Mouse (Mus musculus): ENCODE measurements at regions not wholly inside any gene's neighbourhood (a gene's known extent, or its start where the extent isn't known, plus 50 kb on each side); places are given as distances from the start of the nearest gene placed in this dataset.

DNA sequence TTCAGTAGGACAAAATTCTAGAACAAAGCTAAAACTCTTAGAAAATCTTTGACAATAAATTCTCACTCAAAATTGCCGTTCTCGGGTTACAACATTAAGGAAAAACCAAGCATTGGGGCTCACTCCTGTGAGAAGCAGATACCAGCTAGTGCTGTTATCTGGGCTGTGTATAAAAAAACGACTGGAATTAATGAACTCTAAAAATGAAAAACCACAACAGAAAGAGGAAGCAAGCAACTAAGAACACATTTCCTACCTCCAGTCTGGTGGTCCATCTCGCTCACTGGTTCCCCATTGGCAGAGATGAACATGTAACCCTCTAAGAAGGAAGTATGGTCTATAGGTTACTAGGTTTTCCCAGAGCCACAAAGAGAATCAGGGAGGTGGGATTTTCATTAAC is 824.9 kb upstream of the 2610301B20Rik start:
- no peak overlapping the region for H3K4me3 ChIP-seq (ENCODE audit: low read depth, low read length)
- H3K4me1 ChIP-seq (ENCODE audit: insufficient read depth): no peaks in the 10 kb centered on the region
- no peaks in the 10 kb centered on the region for H3K9me3 ChIP-seq (ENCODE audit: low read length)
- no peak for ATAC-seq
- WGBS (ENCODE audit: insufficient replicate concordance): 21% methylated on average over 4 of the region's 4 CpGs
- TF ChIP-seq EP300 (IDR thresholded peaks at IDR 0.05; ENCODE audit: low read depth) (no peak), CTCF (IDR thresholded peaks at IDR 0.05; ENCODE audit: low read depth) (no peak)
- no peaks in the 10 kb centered on the region for H3K36me3 ChIP-seq (replicated peaks; ENCODE audit: insufficient read depth, low read length)
- H3K9ac ChIP-seq (replicated peaks): no peak overlapping the region
- no peak for DNase-seq
- H3K27ac ChIP-seq (ENCODE audit: low read depth): no peak overlapping the region
- H3K4me2 ChIP-seq (ENCODE audit: low read depth, low read length): no peak overlapping the region
- H3K27me3 ChIP-seq (ENCODE audit: insufficient read depth, low read length): no peaks in the 10 kb centered on the region

DNA sequence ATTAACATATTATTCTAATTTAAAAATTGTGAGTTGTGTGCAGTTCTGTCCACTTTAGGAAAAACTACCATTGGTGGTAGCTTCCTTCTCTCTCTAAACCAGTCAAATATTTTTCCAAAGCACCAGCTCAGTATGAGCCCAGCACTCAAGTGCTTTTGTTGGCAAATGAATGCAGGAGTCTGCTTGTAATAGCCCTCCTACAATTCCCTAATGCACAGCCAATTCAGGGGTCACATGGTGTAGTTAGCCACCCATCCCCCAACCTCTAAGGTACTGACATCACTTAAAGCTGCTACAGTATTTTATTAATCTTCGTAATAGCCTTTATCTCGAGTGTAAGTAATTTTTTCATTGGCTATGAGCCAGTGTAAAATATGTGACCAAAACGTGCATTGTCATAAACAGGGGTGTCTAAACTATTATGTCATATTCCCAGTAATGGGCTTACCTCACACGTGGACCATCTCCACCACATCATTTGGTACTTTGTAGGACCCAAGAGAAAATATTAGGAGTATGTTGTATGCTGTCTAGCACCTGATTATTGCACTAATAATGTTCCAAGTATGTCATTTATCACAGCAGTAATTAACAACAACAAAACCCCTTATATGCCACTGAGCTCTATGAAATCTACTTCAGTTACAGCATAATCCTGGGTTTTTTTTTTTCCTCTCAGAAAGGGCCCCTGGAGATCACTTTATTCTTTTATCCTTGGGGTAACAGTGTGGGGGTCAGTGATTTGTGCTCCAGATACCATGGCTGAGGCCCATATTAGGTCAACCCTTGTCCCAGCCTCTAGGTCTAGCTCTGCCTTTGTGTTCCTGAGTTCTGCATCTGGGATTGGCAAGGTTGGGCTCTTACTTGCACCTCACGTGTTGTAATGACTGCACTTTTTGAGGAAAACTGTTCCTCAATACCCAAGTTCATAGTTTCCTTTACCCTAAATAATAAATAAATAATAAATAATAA is 822.7 kb upstream of the 2610301B20Rik start:
- Histone ChIP-seq H3K36me3 (replicated peaks; ENCODE audit: insufficient read depth, low read length) (no peaks in the 10 kb centered on the region), H3K27ac (ENCODE audit: low read depth) (no peak overlapping the region), H3K4me2 (ENCODE audit: low read depth, low read length) (no peak overlapping the region), H3K9me3 (ENCODE audit: low read length) (no peaks in the 10 kb centered on the region), H3K4me3 (ENCODE audit: low read depth, low read length) (no peak overlapping the region), H3K9ac (replicated peaks) (no peak overlapping the region), H3K27me3 (ENCODE audit: insufficient read depth, low read length) (no peaks in the 10 kb centered on the region), H3K4me1 (ENCODE audit: insufficient read depth) (no peaks in the 10 kb centered on the region)
- DNase-seq (no peak), ATAC-seq (no peak)
- no peak for TF ChIP-seq CTCF (IDR thresholded peaks at IDR 0.05; ENCODE audit: low read depth)
- TF ChIP-seq EP300 (IDR thresholded peaks at IDR 0.05; ENCODE audit: low read depth): no peak
- WGBS (ENCODE audit: insufficient replicate concordance): 58% methylated on average over 5 of the region's 5 CpGs

DNA sequence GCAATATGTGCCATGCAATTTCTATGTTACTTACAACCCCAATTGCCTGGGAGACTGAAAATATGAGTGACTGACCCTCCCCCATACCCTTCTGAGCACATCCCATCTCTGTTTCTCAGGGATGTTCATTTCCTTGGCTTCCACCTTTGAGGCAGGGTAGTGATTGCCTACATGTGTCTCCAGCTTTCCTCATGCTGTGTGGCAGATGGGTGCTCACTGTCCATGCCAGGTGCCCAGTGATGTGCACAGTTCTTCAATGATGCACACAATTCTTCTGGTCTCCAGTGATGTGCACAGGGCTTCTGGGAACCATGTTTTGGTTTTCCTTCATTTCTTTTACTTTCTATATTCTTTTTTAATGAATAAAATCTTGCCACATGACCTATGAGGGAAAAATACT is 821.4 kb upstream of the 2610301B20Rik start:
- Histone ChIP-seq H3K4me2 (ENCODE audit: low read depth, low read length) (no peak overlapping the region), H3K9ac (replicated peaks) (no peak overlapping the region), H3K27ac (ENCODE audit: low read depth) (no peak overlapping the region), H3K9me3 (ENCODE audit: low read length) (no peaks in the 10 kb centered on the region), H3K27me3 (ENCODE audit: insufficient read depth, low read length) (no peaks in the 10 kb centered on the region), H3K4me1 (ENCODE audit: insufficient read depth) (no peaks in the 10 kb centered on the region), H3K4me3 (ENCODE audit: low read depth, low read length) (no peak overlapping the region), H3K36me3 (replicated peaks; ENCODE audit: insufficient read depth, low read length) (no peaks in the 10 kb centered on the region)
- ATAC-seq: no peak
- TF ChIP-seq EP300 (IDR thresholded peaks at IDR 0.05; ENCODE audit: low read depth) (no peak), CTCF (IDR thresholded peaks at IDR 0.05; ENCODE audit: low read depth) (no peak)
- no peak for DNase-seq

DNA sequence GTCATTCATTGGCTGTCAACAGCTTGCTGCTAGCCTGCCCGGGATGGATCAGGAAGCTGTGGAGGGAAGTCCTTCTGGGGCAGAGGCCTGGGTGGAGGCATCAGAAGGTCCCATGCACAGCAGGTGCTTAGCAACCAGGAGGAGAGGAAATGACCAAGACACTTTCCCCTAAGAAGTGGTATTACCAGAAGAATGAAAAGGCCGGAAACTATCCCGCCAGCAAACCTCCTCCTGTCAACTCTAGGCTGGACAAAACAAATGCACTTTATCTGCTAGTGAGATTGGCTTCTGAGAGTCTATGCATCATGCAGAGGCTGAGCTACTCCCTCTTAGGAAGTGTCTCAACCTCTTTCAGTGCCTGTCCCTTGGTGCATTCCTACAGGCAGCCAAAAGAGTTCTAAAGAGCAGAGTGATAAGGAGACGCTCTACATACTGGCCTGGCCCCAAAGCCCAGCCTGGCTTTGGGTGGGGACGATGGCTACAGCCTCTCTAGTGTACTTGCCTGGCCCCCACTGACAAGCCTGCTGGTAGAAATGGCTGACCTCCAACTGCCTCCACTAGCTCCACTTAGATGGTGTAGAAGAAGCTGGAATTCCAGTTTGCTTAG is 801.7 kb upstream of the 2610301B20Rik start:
- Histone ChIP-seq H3K9ac (replicated peaks) (no peak overlapping the region), H3K36me3 (replicated peaks; ENCODE audit: insufficient read depth, low read length) (no peaks in the 10 kb centered on the region), H3K27ac (ENCODE audit: low read depth) (no peak overlapping the region), H3K4me1 (ENCODE audit: insufficient read depth) (no peaks in the 10 kb centered on the region), H3K4me2 (ENCODE audit: low read depth, low read length) (no peak overlapping the region), H3K27me3 (ENCODE audit: insufficient read depth, low read length) (no peaks in the 10 kb centered on the region), H3K4me3 (ENCODE audit: low read depth, low read length) (no peak overlapping the region), H3K9me3 (ENCODE audit: low read length) (peaks cover 3% of the 10 kb centered on the region; the same call in 1 of the 2 replicates)
- DNase-seq (no peak), ATAC-seq (no peak)
- WGBS (ENCODE audit: insufficient replicate concordance): 36% methylated on average over 5 of the region's 5 CpGs
- TF ChIP-seq EP300 (IDR thresholded peaks at IDR 0.05; ENCODE audit: low read depth): no peak
- TF ChIP-seq CTCF (IDR thresholded peaks at IDR 0.05; ENCODE audit: low read depth): no peak

DNA sequence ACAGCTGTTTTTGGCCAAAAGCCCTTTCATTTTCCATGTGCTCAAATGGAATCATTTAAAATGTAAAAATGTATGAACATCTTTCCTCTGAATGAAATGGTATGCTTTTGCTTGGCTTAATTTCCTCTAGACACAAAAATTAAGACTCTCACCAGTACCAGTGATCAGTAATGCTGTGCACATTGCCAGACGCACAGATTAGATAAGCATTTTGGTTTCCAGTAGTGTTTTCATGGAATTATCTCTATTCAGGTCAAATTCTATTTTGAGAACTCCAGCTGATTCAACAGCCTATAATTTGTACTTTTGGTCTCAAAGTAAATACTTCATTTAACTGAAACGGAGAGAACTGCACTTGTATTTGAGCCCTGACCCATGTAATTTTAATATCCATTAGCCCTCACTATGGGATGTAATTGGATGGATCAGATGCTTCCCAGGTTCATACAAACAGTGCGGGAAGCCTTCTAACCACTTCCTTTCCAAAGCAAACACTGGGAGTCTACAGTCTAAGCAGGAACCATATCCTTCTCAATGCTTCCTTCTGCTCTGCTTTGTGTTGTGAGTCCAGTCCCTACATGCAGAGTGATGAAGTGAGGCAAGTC is 794.6 kb upstream of the 2610301B20Rik start:
- WGBS (ENCODE audit: insufficient replicate concordance): 54% methylated on average over 3 of the region's 3 CpGs
- no peaks in the 10 kb centered on the region for H3K27me3 ChIP-seq (ENCODE audit: insufficient read depth, low read length)
- TF ChIP-seq CTCF (IDR thresholded peaks at IDR 0.05; ENCODE audit: low read depth) (no peak), EP300 (IDR thresholded peaks at IDR 0.05; ENCODE audit: low read depth) (no peak)
- H3K4me2 ChIP-seq (ENCODE audit: low read depth, low read length): no peak overlapping the region
- DNase-seq (no peak), ATAC-seq (no peak)
- H3K36me3 ChIP-seq (replicated peaks; ENCODE audit: insufficient read depth, low read length): no peaks in the 10 kb centered on the region
- H3K4me3 ChIP-seq (ENCODE audit: low read depth, low read length): no peak overlapping the region
- H3K9me3 ChIP-seq (ENCODE audit: low read length): no peaks in the 10 kb centered on the region
- H3K9ac ChIP-seq (replicated peaks): no peak overlapping the region
- H3K27ac ChIP-seq (ENCODE audit: low read depth): no peak overlapping the region
- H3K4me1 ChIP-seq (ENCODE audit: insufficient read depth): no peaks in the 10 kb centered on the region

DNA sequence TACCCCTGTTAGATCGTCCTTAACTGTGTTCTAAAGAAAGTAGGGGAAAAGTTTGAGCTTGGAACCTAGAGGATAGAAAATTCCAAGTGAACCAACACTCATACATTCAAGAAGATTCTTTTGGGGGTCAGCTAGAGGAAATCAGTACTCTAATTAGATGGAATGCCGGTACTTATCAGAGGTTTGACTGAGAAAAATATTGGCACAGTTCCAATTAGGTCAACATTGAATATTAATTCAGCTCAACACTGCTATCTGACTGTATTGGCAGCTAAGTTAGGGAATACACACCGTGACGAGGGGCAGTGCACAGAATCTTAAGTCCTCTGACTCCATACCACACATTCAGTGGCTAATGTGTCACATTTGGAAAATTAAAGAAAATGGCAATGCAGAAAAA is 759.5 kb upstream of the 2610301B20Rik start:
- Histone ChIP-seq H3K4me1 (ENCODE audit: insufficient read depth) (no peaks in the 10 kb centered on the region), H3K27me3 (ENCODE audit: insufficient read depth, low read length) (no peaks in the 10 kb centered on the region), H3K9me3 (ENCODE audit: low read length) (no peaks in the 10 kb centered on the region), H3K9ac (replicated peaks) (no peak overlapping the region), H3K4me2 (ENCODE audit: low read depth, low read length) (no peak overlapping the region), H3K4me3 (ENCODE audit: low read depth, low read length) (no peak overlapping the region), H3K27ac (ENCODE audit: low read depth) (no peak overlapping the region), H3K36me3 (replicated peaks; ENCODE audit: insufficient read depth, low read length) (no peaks in the 10 kb centered on the region)
- WGBS (ENCODE audit: insufficient replicate concordance): 67% methylated on average over 4 of the region's 4 CpGs
- TF ChIP-seq EP300 (IDR thresholded peaks at IDR 0.05; ENCODE audit: low read depth): no peak
- no peak for TF ChIP-seq CTCF (IDR thresholded peaks at IDR 0.05; ENCODE audit: low read depth)
- DNase-seq (no peak), ATAC-seq (no peak)

All from liver, postnatal 0 days (tissue).